Mouse (Mus musculus): ENCODE data around the gene Enoph1.

Enoph1 gene

GRCm38 (mm10) chr5:100054807-100055547, 15.2 kb downstream of the Enoph1 start:
- Histone ChIP-seq H3K9me3 (ENCODE audit: low read length) (no peaks in the 10 kb centered on the region), H3K27me3 (ENCODE audit: insufficient read depth, low read length) (no peaks in the 10 kb centered on the region), H3K36me3 (ENCODE audit: insufficient read depth, low read length) (peaks cover 64% of the 10 kb centered on the region), H3K4me3 (replicated peaks; ENCODE audit: low read length) (0 out of 2 replicates have a peak overlapping the region, but pooled peaks have one; percentile 10), H3K4me1 (replicated peaks; ENCODE audit: low read depth, low read length) (peaks cover 78% of the 10 kb centered on the region)
- TF ChIP-seq NANOG (IDR thresholded peaks at IDR 0.05; ENCODE audit: borderline replicate concordance, low read length) (no peak), POU5F1 (IDR thresholded peaks at IDR 0.05; ENCODE audit: borderline replicate concordance, low read length) (no peak), CTCF (conservative IDR thresholded peaks at IDR 0.05; ENCODE audit: low read length) (no peak)

- Histone ChIP-seq H3K9me3 (ENCODE audit: low read length) (no peaks in the 10 kb centered on the region), H3K4me1 (replicated peaks; ENCODE audit: low read depth, low read length) (peaks cover 69% of the 10 kb centered on the region), H3K27me3 (ENCODE audit: insufficient read depth, low read length) (no peaks in the 10 kb centered on the region), H3K4me3 (replicated peaks; ENCODE audit: low read length) (no peak overlapping the region), H3K36me3 (ENCODE audit: insufficient read depth, low read length) (peaks cover 64% of the 10 kb centered on the region)
- TF ChIP-seq POU5F1 (IDR thresholded peaks at IDR 0.05; ENCODE audit: borderline replicate concordance, low read length) (no peak), CTCF (conservative IDR thresholded peaks at IDR 0.05; ENCODE audit: low read length) (no peak), NANOG (IDR thresholded peaks at IDR 0.05; ENCODE audit: borderline replicate concordance, low read length) (no peak)
Observed at GRCm38 (mm10) chr5:100055866-100056369, 16.1 kb downstream of the Enoph1 start.

- H3K9me3 ChIP-seq (ENCODE audit: low read length), result no peaks in the 10 kb centered on the region
- no peaks in the 10 kb centered on the region for H3K27me3 ChIP-seq (ENCODE audit: insufficient read depth, low read length)
- peaks cover 73% of the 10 kb centered on the region for H3K36me3 ChIP-seq (ENCODE audit: insufficient read depth, low read length)
- TF ChIP-seq CTCF (conservative IDR thresholded peaks at IDR 0.05; ENCODE audit: low read length) (no peak), NANOG (IDR thresholded peaks at IDR 0.05; ENCODE audit: borderline replicate concordance, low read length) (no peak), POU5F1 (IDR thresholded peaks at IDR 0.05; ENCODE audit: borderline replicate concordance, low read length) (no peak)
- peaks cover 62% of the 10 kb centered on the region for H3K4me1 ChIP-seq (replicated peaks; ENCODE audit: low read depth, low read length)
- no peak overlapping the region for H3K4me3 ChIP-seq (replicated peaks; ENCODE audit: low read length)
Observed at GRCm38 (mm10) chr5:100057461-100058209, 17.9 kb downstream of the Enoph1 start.

DNA sequence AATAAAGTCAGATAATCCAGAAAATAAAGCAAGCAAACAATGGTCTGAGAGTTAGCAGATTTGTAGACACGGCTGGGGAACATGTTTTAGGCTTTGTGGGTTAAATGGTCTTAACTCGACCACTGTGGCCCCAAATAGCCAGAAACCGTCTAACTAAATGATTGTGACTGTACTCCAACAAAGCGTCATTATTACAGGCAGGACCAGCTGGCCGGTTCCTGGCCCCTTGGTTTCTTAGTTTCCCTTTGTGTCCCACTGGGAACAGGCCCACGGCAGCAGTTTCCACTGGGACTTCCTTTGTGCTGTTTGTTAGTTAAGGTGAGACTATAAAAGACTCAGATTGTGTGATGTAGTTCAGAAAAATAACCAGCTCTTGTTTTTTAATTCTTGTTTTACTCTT, 18.9 kb downstream of the Enoph1 start:
- Histone ChIP-seq H3K4me1 (replicated peaks; ENCODE audit: low read depth, low read length) (peaks cover 56% of the 10 kb centered on the region), H3K36me3 (ENCODE audit: insufficient read depth, low read length) (peaks cover 76% of the 10 kb centered on the region), H3K4me3 (replicated peaks; ENCODE audit: low read length) (no peak overlapping the region), H3K9me3 (ENCODE audit: low read length) (no peaks in the 10 kb centered on the region), H3K27me3 (ENCODE audit: insufficient read depth, low read length) (no peaks in the 10 kb centered on the region)
- TF ChIP-seq POU5F1 (IDR thresholded peaks at IDR 0.05; ENCODE audit: borderline replicate concordance, low read length) (no peak), NANOG (IDR thresholded peaks at IDR 0.05; ENCODE audit: borderline replicate concordance, low read length) (no peak), CTCF (conservative IDR thresholded peaks at IDR 0.05; ENCODE audit: low read length) (no peak)

DNA sequence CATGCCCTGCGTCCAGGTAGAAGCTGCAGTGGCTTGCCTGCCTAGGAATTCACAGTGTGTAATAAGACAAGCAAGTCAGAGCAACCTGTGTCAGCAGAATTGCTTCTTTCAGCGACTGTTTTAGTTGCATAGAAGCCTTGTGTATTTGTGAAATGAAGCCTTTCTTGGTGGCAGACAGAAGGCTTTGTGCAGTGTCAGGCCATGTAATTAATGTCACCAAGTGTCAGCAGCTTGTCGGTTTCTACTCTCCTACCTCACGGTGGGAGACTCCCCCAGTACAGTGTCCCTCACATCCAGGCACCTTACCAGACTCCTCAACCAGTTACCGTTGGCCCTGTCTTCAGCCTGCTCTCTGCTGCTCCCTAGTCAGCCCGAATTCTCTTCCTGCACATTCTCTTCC, 19.5 kb downstream of the Enoph1 start:
- H3K36me3 ChIP-seq (ENCODE audit: insufficient read depth, low read length), result peaks cover 79% of the 10 kb centered on the region
- no peak for TF ChIP-seq POU5F1 (IDR thresholded peaks at IDR 0.05; ENCODE audit: borderline replicate concordance, low read length)
- no peak for TF ChIP-seq NANOG (IDR thresholded peaks at IDR 0.05; ENCODE audit: borderline replicate concordance, low read length)
- TF ChIP-seq CTCF (conservative IDR thresholded peaks at IDR 0.05; ENCODE audit: low read length), result no peak
- no peak overlapping the region for H3K4me3 ChIP-seq (replicated peaks; ENCODE audit: low read length)
- H3K27me3 ChIP-seq (ENCODE audit: insufficient read depth, low read length), result no peaks in the 10 kb centered on the region
- H3K9me3 ChIP-seq (ENCODE audit: low read length), result no peaks in the 10 kb centered on the region
- H3K4me1 ChIP-seq (replicated peaks; ENCODE audit: low read depth, low read length), result peaks cover 57% of the 10 kb centered on the region

- Histone ChIP-seq H3K9me3 (ENCODE audit: low read length) (no peaks in the 10 kb centered on the region), H3K36me3 (ENCODE audit: insufficient read depth, low read length) (peaks cover 80% of the 10 kb centered on the region), H3K4me1 (replicated peaks; ENCODE audit: low read depth, low read length) (peaks cover 46% of the 10 kb centered on the region), H3K27me3 (ENCODE audit: insufficient read depth, low read length) (no peaks in the 10 kb centered on the region), H3K4me3 (replicated peaks; ENCODE audit: low read length) (no peak overlapping the region)
- TF ChIP-seq NANOG (IDR thresholded peaks at IDR 0.05; ENCODE audit: borderline replicate concordance, low read length) (no peak), POU5F1 (IDR thresholded peaks at IDR 0.05; ENCODE audit: borderline replicate concordance, low read length) (no peak), CTCF (conservative IDR thresholded peaks at IDR 0.05; ENCODE audit: low read length) (no peak)
Observed at GRCm38 (mm10) chr5:100060876-100061275, 21.1 kb downstream of the Enoph1 start.

GRCm38 (mm10) chr5:100067579-100067978, 27.8 kb downstream of the Enoph1 start:
- H3K27me3 ChIP-seq (ENCODE audit: insufficient read depth, low read length), result no peaks in the 10 kb centered on the region
- H3K4me3 ChIP-seq (replicated peaks; ENCODE audit: low read length), result no peak overlapping the region
- no peaks in the 10 kb centered on the region for H3K9me3 ChIP-seq (ENCODE audit: low read length)
- peaks cover 36% of the 10 kb centered on the region for H3K4me1 ChIP-seq (replicated peaks; ENCODE audit: low read depth, low read length)
- peaks cover 95% of the 10 kb centered on the region for H3K36me3 ChIP-seq (ENCODE audit: insufficient read depth, low read length)
- TF ChIP-seq POU5F1 (IDR thresholded peaks at IDR 0.05; ENCODE audit: borderline replicate concordance, low read length) (no peak), NANOG (IDR thresholded peaks at IDR 0.05; ENCODE audit: borderline replicate concordance, low read length) (no peak), CTCF (conservative IDR thresholded peaks at IDR 0.05; ENCODE audit: low read length) (no peak)

GRCm38 (mm10) chr5:100069526-100069925, 29.7 kb downstream of the Enoph1 start:
- TF ChIP-seq CTCF (conservative IDR thresholded peaks at IDR 0.05; ENCODE audit: low read length) (no peak), NANOG (IDR thresholded peaks at IDR 0.05; ENCODE audit: borderline replicate concordance, low read length) (no peak), POU5F1 (IDR thresholded peaks at IDR 0.05; ENCODE audit: borderline replicate concordance, low read length) (no peak)
- H3K4me3 ChIP-seq (replicated peaks; ENCODE audit: low read length), result no peak overlapping the region
- peaks cover 32% of the 10 kb centered on the region for H3K4me1 ChIP-seq (replicated peaks; ENCODE audit: low read depth, low read length)
- peaks cover 95% of the 10 kb centered on the region for H3K36me3 ChIP-seq (ENCODE audit: insufficient read depth, low read length)
- no peaks in the 10 kb centered on the region for H3K9me3 ChIP-seq (ENCODE audit: low read length)
- no peaks in the 10 kb centered on the region for H3K27me3 ChIP-seq (ENCODE audit: insufficient read depth, low read length)

Measured in E14TG2a.4 (cell line).